Mouse (Mus musculus) cerebellum, adult (tissue): ENCODE measurements at regions not wholly inside any gene's neighbourhood (a gene's known extent, or its start where the extent isn't known, plus 50 kb on each side); places are given as distances from the start of the nearest gene placed in this dataset.
A peak's percentile ranks its signal among the peaks of the same experiment; 100 is the strongest.

Source experiments
- ATAC-seq: cut with Nextera tagmentation; 2 replicates; pipeline ENCODE4 v1.9.2; 2017; ENCODE audit warnings: mild to moderate bottlenecking, moderate library complexity, mixed read lengths; ENCODE audit not compliant: insufficient number of reproducible peaks, low FRiP score, low TSS enrichment

- no peak for ATAC-seq
These were observed 1098.7 kb downstream of the Pcdh18 start for GRCm38 (mm10) chr3:48658386-48658785.

GRCm38 (mm10) chr3:48655084-48655483 lies 1102.0 kb downstream of the Pcdh18 start:
- no peak for ATAC-seq

GRCm38 (mm10) chr3:48631889-48632483 lies 1125.1 kb downstream of the Pcdh18 start:
- no peak for ATAC-seq

GRCm38 (mm10) chr3:48608933-48609332 lies 1148.2 kb downstream of the Pcdh18 start:
- no peak; the same call in 1 of the 2 replicates for ATAC-seq

- ATAC-seq = peak; percentile 40; the same call in 1 of the 2 replicates
These were observed 1152.3 kb downstream of the Pcdh18 start for GRCm38 (mm10) chr3:48604840-48605239.

GRCm38 (mm10) chr3:48587341-48587740 lies 1169.8 kb downstream of the Pcdh18 start:
- no peak; the same call in 1 of the 2 replicates for ATAC-seq

- ATAC-seq = no peak
These were observed 1171.0 kb downstream of the Pcdh18 start for GRCm38 (mm10) chr3:48586145-48586544.

- ATAC-seq = no peak
These were observed 1172.8 kb downstream of the Pcdh18 start for GRCm38 (mm10) chr3:48584340-48584739.

- ATAC-seq = no peak
These were observed 1174.6 kb downstream of the Pcdh18 start for GRCm38 (mm10) chr3:48582521-48582920.

- ATAC-seq = no peak
These were observed 1177.2 kb downstream of the Pcdh18 start for GRCm38 (mm10) chr3:48579971-48580370.

- ATAC-seq = no peak
These were observed 1177.9 kb downstream of the Pcdh18 start for GRCm38 (mm10) chr3:48579229-48579628.

GRCm38 (mm10) chr3:48546669-48547068 lies 1210.5 kb downstream of the Pcdh18 start:
- no peak for ATAC-seq

GRCm38 (mm10) chr3:48515009-48515408 lies 1242.1 kb downstream of the Pcdh18 start:
- no peak for ATAC-seq

- no peak for ATAC-seq
These were observed 1253.1 kb downstream of the Pcdh18 start for GRCm38 (mm10) chr3:48503996-48504395.

GRCm38 (mm10) chr3:48464679-48465078 lies 1292.4 kb downstream of the Pcdh18 start:
- ATAC-seq = no peak

- no peak for ATAC-seq
These were observed 1315.2 kb downstream of the Pcdh18 start for GRCm38 (mm10) chr3:48441938-48442337.

- no peak for ATAC-seq
These were observed 1327.6 kb downstream of the Pcdh18 start for GRCm38 (mm10) chr3:48429406-48430033.

- ATAC-seq = no peak
These were observed 1367.3 kb downstream of the Pcdh18 start for GRCm38 (mm10) chr3:48389862-48390261.
